Mouse (Mus musculus): Measurements from ENCODE around the gene Gatm. TPM values are rescaled to one million over a fixed set of nuclear protein-coding genes. Genes with fewer than 3 reads are reported as not detected.
A peak's percentile ranks its signal among the peaks of the same experiment; 100 is the strongest.

Gatm gene
- total RNA-seq, 2 experiments from 2014 or later: 5.6 to 9.1 TPM

GRCm38 (mm10) chr2:122562251-122562650, 48.9 kb downstream of the Gatm start:
- DNase-seq: no peak
- intact Hi-C loops (cut with DNase I): loop anchor here (5.0 kb wide), 1 partner anchor 215 kb away; no protein-coding TSS in a partner anchor

- no peak for DNase-seq
- intact Hi-C loops (cut with DNase I): loop anchor here (5.0 kb wide), 1 partner anchor 214 kb away; no protein-coding TSS in a partner anchor
Measured at GRCm38 (mm10) chr2:122561221-122561620, 49.9 kb downstream of the Gatm start.

GRCm38 (mm10) chr2:122558317-122558716, 52.8 kb downstream of the Gatm start:
- intact Hi-C loops (cut with DNase I): loop anchor here (5.0 kb wide), 1 partner anchor 176 kb away; no protein-coding TSS in a partner anchor
- DNase-seq: peak in 1 of 2 experiments; percentile 11

Small RNAs within 50 kb of the gene (microRNA-seq; reads per million reads assigned to microRNA genes)
- 1.1 to 1.5 reads per million in 2 experiments for gene Mir147

Other genes with a start within 250 kb of the Gatm start
- gene Shf, start 242.1 kb downstream of the Gatm start, total RNA-seq (2021): 1 to 10 TPM; 1.9 to 2.1 TPM
- gene Slc28a2, start 184.8 kb downstream of the Gatm start, total RNA-seq (2021): 1 to 10 TPM; 3.8 to 6.0 TPM
- gene Gm14085, start 126.4 kb downstream of the Gatm start, total RNA-seq (2021): under 1 TPM in 1 of 2 experiments, not detected in 1; 0.31 TPM
- under 1 TPM in 1 of 2 experiments, not detected in 1; 0.56 TPM for gene AA467197, start 25.7 kb upstream of the Gatm start, total RNA-seq (2021)
- 10 to 100 TPM; 12.1 to 12.4 TPM for gene Slc30a4, start 91.4 kb upstream of the Gatm start, total RNA-seq (2021)
- gene Bloc1s6, start 127.2 kb upstream of the Gatm start, total RNA-seq (2021): 10 to 100 TPM; 16.0 to 16.8 TPM
- gene Sqor, start 153.9 kb upstream of the Gatm start, total RNA-seq (2021): 10 to 100 TPM; 25.2 to 25.4 TPM